ENCODE assay signal across 8 mouse cellular contexts in genomic region chr10:63243493-63244054, GRCm38 (mm10). TPM values are rescaled to one million over a fixed set of nuclear protein-coding genes. Genes with fewer than 3 reads are reported as not detected.
A peak's percentile ranks its signal among the peaks of the same experiment; 100 is the strongest.
DNase-seq lines count a peak whose midpoint lies in the region; ATAC-seq and TF ChIP-seq lines count a peak whose summit lies in the region.

TSS of gene Herc4 (plus strand) at chr10:63243810.

- in situ Hi-C loops in ES-E14 (cut with MboI; ENCODE audit: low sequenced_read_pairs in 2 of 2, unreplicated experiment in 2 of 2): no loop called here

- intact Hi-C loops in heart, postnatal 25 days (cut with DNase I): loop anchor here (1.0 to 5.0 kb wide), 4 partner anchors 95 to 591 kb away; partner anchors contain the start of genes Ddx50, Dnajc12, Hnrnph3 and Pbld2

- peak; percentile 90 for DNase-seq in ES-E14 (ENCODE audit: low read depth, low spot score)
- peak; percentile 94 for DNase-seq in cerebellum, adult 11-12 months
- DNase-seq in heart, postnatal 25 days (ENCODE audit: low spot score): peak; percentile 91
- peak; percentile 91 to 96 for DNase-seq in layer of hippocampus, adult 18-20 months (ENCODE audit: low spot score in 2 of 2)
- DNase-seq in lung, adult 2 months: peak; percentile 92
- DNase-seq in thymus, adult 18-20 months: peak; percentile 90 to 95

- TF ChIP-seq CTCF in lung, adult 2 months (IDR thresholded peaks at IDR 0.05; ENCODE audit: insufficient read depth, low read length): no peak

- peak within 1 kb of the TSS; percentile 97 for H3K9ac ChIP-seq in ES-E14 (ENCODE audit: insufficient read depth, low read depth, low read length, poor library complexity, severe bottlenecking)
- H3K9ac ChIP-seq in forebrain, embryonic 15.5 days (replicated peaks): peak within 1 kb of the TSS; percentile 94

- no peaks in the 10 kb centered on the region for H3K9me3 ChIP-seq in ES-E14 (ENCODE audit: control insufficient read depth, insufficient read depth, low read depth, low read length)
- no peaks in the 10 kb centered on the region for H3K9me3 ChIP-seq in forebrain, embryonic 15.5 days

- peak; percentile 99 for ATAC-seq in forebrain, embryonic 15.5 days (replicated peaks)
- peak; percentile 96 for ATAC-seq in neutrophil, adult 5-6 weeks (ENCODE audit: extremely low read depth, insufficient number of reproducible peaks, low FRiP score, poor library complexity, severe bottlenecking)

- under 1% methylated on average over 42 of the region's 44 CpGs for WGBS in forebrain, embryonic 15.5 days
- under 1% methylated on average over 43 of the region's 44 CpGs for WGBS in lung, adult 2 months

- H3K4me3 ChIP-seq in ES-E14 (ENCODE audit: insufficient read depth in 1 of 2, low read depth in 1 of 2, low read length in 2 of 2, poor library complexity in 1 of 2, severe bottlenecking in 1 of 2): peak within 1 kb of the TSS; percentile 88 to 99
- peak within 1 kb of the TSS; percentile 88 for H3K4me3 ChIP-seq in forebrain, embryonic 15.5 days
- H3K4me3 ChIP-seq in lung, adult 2 months (replicated peaks; ENCODE audit: extremely low read depth, low read depth, low read length): peak within 1 kb of the TSS; percentile 94

- H3K36me3 ChIP-seq in ES-E14 (ENCODE audit: control insufficient read depth, insufficient read depth, low read length, poor library complexity, severe bottlenecking): peaks cover 3% of the 10 kb centered on the region
- H3K36me3 ChIP-seq in forebrain, embryonic 15.5 days: no peaks in the 10 kb centered on the region

- peak within 1 kb of the TSS; percentile 65 for H3K4me2 ChIP-seq in forebrain, embryonic 15.5 days (replicated peaks)

- H3K4me1 ChIP-seq in ES-E14 (ENCODE audit: control insufficient read depth in 2 of 2, insufficient read depth in 2 of 2, low read length in 2 of 2, poor library complexity in 1 of 2): peaks cover 2% of the 10 kb centered on the region in 2 experiments; a peak in 3 of 4 replicates
- peaks cover 29% of the 10 kb centered on the region for H3K4me1 ChIP-seq in forebrain, embryonic 15.5 days
- peaks cover 12% of the 10 kb centered on the region for H3K4me1 ChIP-seq in lung, adult 2 months (ENCODE audit: control insufficient read depth, insufficient read depth, low read length)

- H3K27me3 ChIP-seq in forebrain, embryonic 15.5 days: no peaks in the 10 kb centered on the region

- TF ChIP-seq POLR2A in lung, adult 2 months (IDR thresholded peaks at IDR 0.05; ENCODE audit: borderline replicate concordance, extremely low read depth, low read depth, low read length): peak; percentile 83

- peak within 1 kb of the TSS; percentile 81 for H3K27ac ChIP-seq in ES-E14 (ENCODE audit: insufficient read depth, low read depth, low read length, poor library complexity, severe bottlenecking)
- H3K27ac ChIP-seq in forebrain, embryonic 15.5 days (replicated peaks): peak within 1 kb of the TSS; percentile 97

TF ChIP-seq in ES-E14, 5 proteins besides CTCF, POLR2A, EP300 and RAD21:
- no peak for TF ChIP-seq ZNF384 (IDR thresholded peaks at IDR 0.05; ENCODE audit: low read depth, low read length)
- no peak for TF ChIP-seq MAFK (IDR thresholded peaks at IDR 0.05; ENCODE audit: insufficient read depth, low read depth, low read length)
- no peak for TF ChIP-seq CHD2 (IDR thresholded peaks at IDR 0.05; ENCODE audit: low read depth, low read length)
- peak; percentile 29; the same call in 1 of the 2 replicates for TF ChIP-seq HCFC1 (IDR thresholded peaks at IDR 0.05; ENCODE audit: borderline replicate concordance, insufficient read depth, low read length)
- no peak for TF ChIP-seq ZC3H11A (IDR thresholded peaks at IDR 0.05; ENCODE audit: borderline replicate concordance, low read depth, low read length)

RNA-seq across cellular contexts. Expression of gene Herc4, which starts in this region (rescaled TPM):
- total RNA-seq in ES-E14 (2012; rRNA removed): 87.9 and 88.3 TPM in 2 replicates
- polyA plus RNA-seq in forebrain, embryonic 15.5 days (2015; fragmentation: Nextera tagmentation; extraction: Ambion mirVana): 32.8 and 35.4 TPM in 2 replicates
- 10 to 100 TPM; 31.4 to 34.6 TPM for total RNA-seq in heart, postnatal 25 days (2021)
- 10 to 100 TPM; 31.7 to 36.1 TPM for total RNA-seq in layer of hippocampus, adult 18-20 months (2021)
- 11.3 and 16.6 TPM in 2 replicates for polyA plus RNA-seq in lung, adult 2 months (2012; rRNA removed)
- 388 and 417 TPM in 2 replicates for total RNA-seq in neutrophil, adult 5-6 weeks (2017)

Comparison
In these comparisons a context has a peak if more than half of its experiments do, and no peak if none do; other contexts are left out.
1. Peak in every context shown above with its lines: DNase-seq, ATAC-seq, H3K4me3 ChIP-seq and H3K27ac ChIP-seq.